Mouse (Mus musculus) cerebellum, adult 2 months (tissue): ENCODE measurements around the gene Mitd1.

Experiments
- CTCF ChIP-seq: fragments of 200-500 bp; IDR thresholded peaks from 2 replicates; pipeline ENCODE4 v1.5.1; 2011; ENCODE audit warnings: low read depth, mild to moderate bottlenecking, control low read depth, low read length, moderate library complexity, borderline replicate concordance; ENCODE audit not compliant: insufficient read depth
- POLR2A ChIP-seq: fragments of 200-500 bp; IDR thresholded peaks from 2 replicates; pipeline ENCODE4 v1.6.1; 2011; ENCODE audit warnings: low read length, control low read depth, borderline replicate concordance; ENCODE audit not compliant: insufficient read depth

DNA sequence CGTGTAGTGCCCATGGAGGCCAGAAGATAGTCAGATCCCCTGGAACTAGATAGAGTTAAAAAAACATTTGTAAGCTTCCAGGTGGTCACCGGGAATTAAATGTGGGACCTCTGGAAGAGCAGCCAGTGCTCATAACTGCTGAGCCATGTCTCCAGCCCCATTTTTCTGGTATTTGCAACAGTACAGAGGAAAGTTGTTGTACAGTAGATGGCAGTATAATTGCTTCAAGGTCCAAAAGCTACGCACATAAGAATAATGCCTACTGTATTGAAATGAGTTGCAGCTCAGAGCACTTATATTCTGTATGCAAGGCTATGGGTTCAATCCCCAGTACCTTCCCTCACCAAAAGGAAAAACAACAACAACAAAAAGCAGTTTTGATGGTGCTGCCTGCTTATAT, 1.2 kb upstream of the Mitd1 start:
- TF ChIP-seq POLR2A (no peak), CTCF (no peak)
